7 mouse cellular contexts compared by ENCODE assay signal in the genomic region with DNA sequence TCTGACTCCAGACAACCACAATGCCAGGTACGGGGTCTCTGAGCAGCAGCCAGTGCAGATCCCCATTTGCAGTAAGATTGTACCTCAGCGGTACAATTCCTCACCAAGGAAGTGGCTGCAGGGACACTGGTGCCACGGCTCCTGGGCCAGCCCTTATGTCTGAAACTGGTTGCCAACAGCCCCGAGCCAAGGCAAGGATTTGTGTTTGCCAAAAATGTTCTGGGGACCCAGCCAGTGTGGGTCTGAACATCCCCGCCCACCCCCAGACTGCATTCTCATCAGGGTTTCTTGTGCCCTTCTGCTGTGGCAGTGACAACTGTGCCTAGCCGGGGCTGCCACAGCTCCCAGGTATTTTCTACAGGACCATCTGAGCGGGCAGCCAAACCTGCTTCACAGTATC. TPM values are rescaled to one million over a fixed set of nuclear protein-coding genes. Genes with fewer than 3 reads are reported as not detected.
"Had no signal": no experiment of that assay in that cellular context is flagged by ENCODE, and none has a peak within 500 bp of the region (broad histone marks: within the 10 kb centered on the region; RNA-seq: fewer than 3 reads in every experiment).

No protein-coding gene starts in this region.

- DNase-seq: kidney, adult 2 months; kidney, postnatal 14 days; lung, adult 18-20 months; retina, postnatal 1 day; right cerebral cortex, postnatal 25 days; thymus, postnatal 36 days had no signal

RNA-seq across cellular contexts. Expression of gene Zmynd10, which starts 8.9 kb away (rescaled TPM):
- total RNA-seq: megakaryocyte-erythroid progenitor cell, adult 5-6 weeks had no signal
